Mouse (Mus musculus): ENCODE measurements around the gene Samd4. TPM values are rescaled to one million over a fixed set of nuclear protein-coding genes. Genes with fewer than 3 reads are reported as not detected.
A peak's percentile ranks its signal among the peaks of the same experiment; 100 is the strongest.

The Samd4 gene
- total RNA-seq, 4 experiments from 2014 or later, result 14.5 to 19.9 (median 17.1) TPM

GRCm38 (mm10) chr14:46904276-46904675 is 21.6 kb downstream of the Samd4 start:
- no peak for DNase-seq (ENCODE audit: low spot score in 2 of 2)

GRCm38 (mm10) chr14:46908858-46909257 is 26.2 kb downstream of the Samd4 start:
- DNase-seq (ENCODE audit: low spot score in 2 of 2), result no peak

GRCm38 (mm10) chr14:46912496-46912895 is 29.8 kb downstream of the Samd4 start:
- DNase-seq (ENCODE audit: low spot score in 2 of 2), result no peak

- no peak for DNase-seq (ENCODE audit: low spot score in 2 of 2)
These were observed 31.7 kb downstream of the Samd4 start for GRCm38 (mm10) chr14:46914356-46914755.

GRCm38 (mm10) chr14:46915555-46915954 is 32.9 kb downstream of the Samd4 start:
- no peak for DNase-seq (ENCODE audit: low spot score in 2 of 2)

- no peak for DNase-seq (ENCODE audit: low spot score in 2 of 2)
These were observed 33.9 kb downstream of the Samd4 start for GRCm38 (mm10) chr14:46916581-46916980.

- DNase-seq (ENCODE audit: low spot score in 2 of 2), result no peak
These were observed 34.5 kb downstream of the Samd4 start for GRCm38 (mm10) chr14:46917136-46917535.

- DNase-seq (ENCODE audit: low spot score in 2 of 2), result no peak
These were observed 34.9 kb downstream of the Samd4 start for GRCm38 (mm10) chr14:46917581-46917980.

GRCm38 (mm10) chr14:46920496-46920895 is 37.8 kb downstream of the Samd4 start:
- DNase-seq (ENCODE audit: low spot score in 2 of 2), result no peak

- no peak for DNase-seq (ENCODE audit: low spot score in 2 of 2)
These were observed 38.7 kb downstream of the Samd4 start for GRCm38 (mm10) chr14:46921178-46921975.

- DNase-seq (ENCODE audit: low spot score in 2 of 2), result no peak
These were observed 41.3 kb downstream of the Samd4 start for GRCm38 (mm10) chr14:46923931-46924330.

- DNase-seq (ENCODE audit: low spot score in 2 of 2), result no peak
These were observed 41.8 kb downstream of the Samd4 start for GRCm38 (mm10) chr14:46924422-46924821.

- DNase-seq (ENCODE audit: low spot score in 2 of 2), result no peak
These were observed 45.9 kb downstream of the Samd4 start for GRCm38 (mm10) chr14:46928556-46928955.

GRCm38 (mm10) chr14:46932121-46932520 is 49.5 kb downstream of the Samd4 start:
- no peak for DNase-seq (ENCODE audit: low spot score in 2 of 2)

GRCm38 (mm10) chr14:46932708-46933107 is 50.1 kb downstream of the Samd4 start:
- DNase-seq (ENCODE audit: low spot score in 2 of 2), result no peak

- no peak for DNase-seq (ENCODE audit: low spot score in 2 of 2)
These were observed 58.4 kb downstream of the Samd4 start for GRCm38 (mm10) chr14:46941077-46941476.

GRCm38 (mm10) chr14:46941896-46942812 is 59.5 kb downstream of the Samd4 start:
- DNase-seq (ENCODE audit: low spot score in 2 of 2), result peak; percentile 40

GRCm38 (mm10) chr14:46944411-46944810 is 61.8 kb downstream of the Samd4 start:
- no peak for DNase-seq (ENCODE audit: low spot score in 2 of 2)

GRCm38 (mm10) chr14:46945903-46946490 is 63.3 kb downstream of the Samd4 start:
- DNase-seq (ENCODE audit: low spot score in 2 of 2), result no peak

- DNase-seq (ENCODE audit: low spot score in 2 of 2), result no peak
These were observed 65.0 kb downstream of the Samd4 start for GRCm38 (mm10) chr14:46947644-46948043.

- DNase-seq (ENCODE audit: low spot score in 2 of 2), result no peak
These were observed 68.1 kb downstream of the Samd4 start for GRCm38 (mm10) chr14:46950527-46951384.

Measured in layer of hippocampus, adult 8-10 months (tissue).